Comparison of ENCODE assay signal across 20 mouse cellular contexts in the genomic region with DNA sequence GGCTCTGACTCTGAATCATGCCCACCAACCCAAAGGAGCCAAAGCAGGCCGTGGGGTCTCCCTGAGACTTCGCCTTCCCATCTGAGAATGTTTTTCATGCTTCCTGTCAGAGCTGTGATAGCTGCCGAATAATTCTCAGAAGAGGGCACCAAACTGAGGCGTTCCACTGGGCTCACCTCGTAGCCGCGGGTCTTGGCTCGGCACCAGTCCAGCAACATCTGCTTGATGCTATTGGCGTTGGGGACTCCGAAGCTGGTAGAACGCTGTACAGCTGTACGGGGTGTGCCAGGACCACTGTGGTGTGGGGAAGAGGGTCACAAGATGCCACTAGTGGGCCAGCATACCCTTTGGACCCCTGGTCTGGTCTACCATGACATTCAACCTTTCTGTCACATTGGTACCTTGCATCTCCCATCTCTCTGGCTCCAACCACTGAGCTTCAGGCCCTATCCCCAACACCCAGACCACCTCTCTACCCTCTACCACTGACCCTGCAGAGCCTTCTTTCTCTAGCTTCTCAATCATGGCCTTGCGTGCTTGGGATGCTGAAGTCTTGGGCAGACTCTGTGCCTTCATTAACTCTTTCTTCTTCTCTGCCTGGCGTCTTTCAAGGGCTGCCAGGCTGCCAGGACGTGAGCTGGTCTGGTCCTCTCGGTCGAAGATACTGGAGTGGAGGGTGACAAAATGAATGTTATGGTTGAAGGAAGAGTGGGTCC. TPM values are rescaled to one million over a fixed set of nuclear protein-coding genes. Genes with fewer than 3 reads are reported as not detected.
"Had no signal": no experiment of that assay in that cellular context is flagged by ENCODE, and none has a peak within 500 bp of the region (broad histone marks: within the 10 kb centered on the region; RNA-seq: fewer than 3 reads in every experiment).

No protein-coding gene starts in this region.

- H3K4me3 ChIP-seq: kidney, embryonic 15.5 days; left cerebral cortex, adult 2 months; limb, embryonic 12.5 days; limb, embryonic 15.5 days; midbrain, embryonic 12.5 days; midbrain, embryonic 15.5 days; neural tube, embryonic 13.5 days; stomach, embryonic 15.5 days had no signal

- DNase-seq: kidney, postnatal 10 days; kidney, postnatal 36 days; layer of hippocampus, postnatal 36 days; left cerebral cortex, postnatal 4 days; liver, postnatal 0 days; lung, embryonic 14.5 days; retina, postnatal 1 day; right cerebral cortex, postnatal 25 days; spleen, adult 18-20 months; thymus, postnatal 25 days had no signal

- H3K27me3 ChIP-seq: kidney, embryonic 15.5 days; limb, embryonic 15.5 days; stomach, embryonic 15.5 days had no signal

- H3K4me2 ChIP-seq: kidney, embryonic 15.5 days; limb, embryonic 12.5 days; limb, embryonic 15.5 days; liver, embryonic 11.5 days; lung, embryonic 14.5 days; midbrain, embryonic 12.5 days; midbrain, embryonic 15.5 days; neural tube, embryonic 13.5 days; stomach, embryonic 15.5 days had no signal

- H3K36me3 ChIP-seq: midbrain, embryonic 15.5 days had no signal

RNA-seq across cellular contexts. Expression of a gene that starts 17.8 kb away (rescaled TPM):
- polyA plus RNA-seq: limb, embryonic 12.5 days had no signal

RNA-seq across cellular contexts. Expression of a gene that starts 34.4 kb away (rescaled TPM):
- polyA plus RNA-seq: macrophage had no signal
